Mouse (Mus musculus): ENCODE results near the gene Tmc2.

The Tmc2 gene

GRCm38 (mm10) chr2:130194894-130195293, at the start of gene Tmc2:
TSS of gene Tmc2 (plus strand) at chr2:130195194.
- H3K27me3 ChIP-seq (ENCODE audit: control insufficient read depth, insufficient read depth, low read length, poor library complexity, severe bottlenecking) = no peaks in the 10 kb centered on the region; the same call in 1 of the 2 replicates
- no peak for DNase-seq (ENCODE audit: low read depth, low spot score)
- H3K36me3 ChIP-seq (ENCODE audit: control insufficient read depth, insufficient read depth, low read length, poor library complexity, severe bottlenecking) = no peaks in the 10 kb centered on the region

- Histone ChIP-seq H3K27me3 (ENCODE audit: control insufficient read depth, insufficient read depth, low read length, poor library complexity, severe bottlenecking) (no peaks in the 10 kb centered on the region), H3K36me3 (ENCODE audit: control insufficient read depth, insufficient read depth, low read length, poor library complexity, severe bottlenecking) (no peaks in the 10 kb centered on the region)
- DNase-seq (ENCODE audit: low read depth, low spot score) = no peak
Measured at GRCm38 (mm10) chr2:130146089-130146668, 48.8 kb upstream of the Tmc2 start.

GRCm38 (mm10) chr2:130155171-130155570, 39.8 kb upstream of the Tmc2 start:
- H3K27me3 ChIP-seq (ENCODE audit: control insufficient read depth, insufficient read depth, low read length, poor library complexity, severe bottlenecking) = no peaks in the 10 kb centered on the region
- H3K36me3 ChIP-seq (ENCODE audit: control insufficient read depth, insufficient read depth, low read length, poor library complexity, severe bottlenecking) = no peaks in the 10 kb centered on the region
- no peak for DNase-seq (ENCODE audit: low read depth, low spot score)

- no peak for DNase-seq (ENCODE audit: low read depth, low spot score)
Measured at GRCm38 (mm10) chr2:130155851-130156250, 39.1 kb upstream of the Tmc2 start.

GRCm38 (mm10) chr2:130157231-130158087, 37.5 kb upstream of the Tmc2 start:
- H3K27me3 ChIP-seq (ENCODE audit: control insufficient read depth, insufficient read depth, low read length, poor library complexity, severe bottlenecking) = no peaks in the 10 kb centered on the region
- no peaks in the 10 kb centered on the region for H3K36me3 ChIP-seq (ENCODE audit: control insufficient read depth, insufficient read depth, low read length, poor library complexity, severe bottlenecking)
- no peak for DNase-seq (ENCODE audit: low read depth, low spot score)

More at GRCm38 (mm10) chr2:130155851-130156250, 39.1 kb upstream of the Tmc2 start:
- Histone ChIP-seq H3K27me3 (ENCODE audit: control insufficient read depth, insufficient read depth, low read length, poor library complexity, severe bottlenecking) (no peaks in the 10 kb centered on the region), H3K36me3 (ENCODE audit: control insufficient read depth, insufficient read depth, low read length, poor library complexity, severe bottlenecking) (no peaks in the 10 kb centered on the region)

- Histone ChIP-seq H3K27me3 (ENCODE audit: control insufficient read depth, insufficient read depth, low read length, poor library complexity, severe bottlenecking) (no peaks in the 10 kb centered on the region), H3K36me3 (ENCODE audit: control insufficient read depth, insufficient read depth, low read length, poor library complexity, severe bottlenecking) (no peaks in the 10 kb centered on the region)
- no peak for DNase-seq (ENCODE audit: low read depth, low spot score)
Measured at GRCm38 (mm10) chr2:130158088-130158437, 36.9 kb upstream of the Tmc2 start.

GRCm38 (mm10) chr2:130162701-130163100, 32.3 kb upstream of the Tmc2 start:
- no peak for DNase-seq (ENCODE audit: low read depth, low spot score)
- H3K36me3 ChIP-seq (ENCODE audit: control insufficient read depth, insufficient read depth, low read length, poor library complexity, severe bottlenecking) = 0 out of 2 replicates have a peak, but pooled peaks cover 2% of the 10 kb centered on the region

GRCm38 (mm10) chr2:130166311-130167214, 28.4 kb upstream of the Tmc2 start:
- peak; percentile 27 for DNase-seq (ENCODE audit: low read depth, low spot score)
- Histone ChIP-seq H3K36me3 (ENCODE audit: control insufficient read depth, insufficient read depth, low read length, poor library complexity, severe bottlenecking) (peaks cover 2% of the 10 kb centered on the region), H3K27me3 (ENCODE audit: control insufficient read depth, insufficient read depth, low read length, poor library complexity, severe bottlenecking) (no peaks in the 10 kb centered on the region)

More at GRCm38 (mm10) chr2:130162701-130163100, 32.3 kb upstream of the Tmc2 start:
- H3K27me3 ChIP-seq (ENCODE audit: control insufficient read depth, insufficient read depth, low read length, poor library complexity, severe bottlenecking) = no peaks in the 10 kb centered on the region

GRCm38 (mm10) chr2:130167861-130168260, 27.1 kb upstream of the Tmc2 start:
- peak; percentile 49 for DNase-seq (ENCODE audit: low read depth, low spot score)
- peaks cover 2% of the 10 kb centered on the region for H3K36me3 ChIP-seq (ENCODE audit: control insufficient read depth, insufficient read depth, low read length, poor library complexity, severe bottlenecking)

GRCm38 (mm10) chr2:130171674-130172073, 23.3 kb upstream of the Tmc2 start:
- H3K36me3 ChIP-seq (ENCODE audit: control insufficient read depth, insufficient read depth, low read length, poor library complexity, severe bottlenecking) = peaks cover 9% of the 10 kb centered on the region

More at GRCm38 (mm10) chr2:130167861-130168260, 27.1 kb upstream of the Tmc2 start:
- H3K27me3 ChIP-seq (ENCODE audit: control insufficient read depth, insufficient read depth, low read length, poor library complexity, severe bottlenecking) = no peaks in the 10 kb centered on the region

GRCm38 (mm10) chr2:130176820-130177219, 18.2 kb upstream of the Tmc2 start:
- no peak for DNase-seq (ENCODE audit: low read depth, low spot score)
- Histone ChIP-seq H3K27me3 (ENCODE audit: control insufficient read depth, insufficient read depth, low read length, poor library complexity, severe bottlenecking) (no peaks in the 10 kb centered on the region), H3K36me3 (ENCODE audit: control insufficient read depth, insufficient read depth, low read length, poor library complexity, severe bottlenecking) (peaks cover 8% of the 10 kb centered on the region; the same call in 1 of the 2 replicates)

More at GRCm38 (mm10) chr2:130171674-130172073, 23.3 kb upstream of the Tmc2 start:
- no peak for DNase-seq (ENCODE audit: low read depth, low spot score)
- H3K27me3 ChIP-seq (ENCODE audit: control insufficient read depth, insufficient read depth, low read length, poor library complexity, severe bottlenecking) = no peaks in the 10 kb centered on the region

- Histone ChIP-seq H3K27me3 (ENCODE audit: control insufficient read depth, insufficient read depth, low read length, poor library complexity, severe bottlenecking) (no peaks in the 10 kb centered on the region), H3K36me3 (ENCODE audit: control insufficient read depth, insufficient read depth, low read length, poor library complexity, severe bottlenecking) (peaks cover 8% of the 10 kb centered on the region; the same call in 1 of the 2 replicates)
- DNase-seq (ENCODE audit: low read depth, low spot score) = no peak
Measured at GRCm38 (mm10) chr2:130178381-130178705, 16.7 kb upstream of the Tmc2 start.

- peak; percentile 92 for DNase-seq (ENCODE audit: low read depth, low spot score)
Measured at GRCm38 (mm10) chr2:130178706-130179506, 16.1 kb upstream of the Tmc2 start, which contains the start of gene Snrpb. TSS of gene Snrpb (minus strand) at chr2:130179403.

More at GRCm38 (mm10) chr2:130178706-130179506, 16.1 kb upstream of the Tmc2 start, which contains the start of gene Snrpb:
- Histone ChIP-seq H3K27me3 (ENCODE audit: control insufficient read depth, insufficient read depth, low read length, poor library complexity, severe bottlenecking) (no peaks in the 10 kb centered on the region), H3K36me3 (ENCODE audit: control insufficient read depth, insufficient read depth, low read length, poor library complexity, severe bottlenecking) (peaks cover 7% of the 10 kb centered on the region; the same call in 1 of the 2 replicates)
